ENCODE assay signal across 25 mouse cellular contexts in genomic region chr2:44257946-44258345, GRCm38 (mm10).
DNase-seq lines count a peak whose midpoint lies in the region; ATAC-seq and TF ChIP-seq lines count a peak whose summit lies in the region.
"Had no signal": no experiment of that assay in that cellular context is flagged by ENCODE, and none has a peak within 500 bp of the region (broad histone marks: within the 10 kb centered on the region; RNA-seq: fewer than 3 reads in every experiment).

No protein-coding gene starts in this region.

- 15% methylated on average over 2 of the region's 2 CpGs for WGBS in cerebellum, adult 2 months

- ATAC-seq in cerebellum, adult (ENCODE audit: insufficient number of reproducible peaks, low FRiP score, low TSS enrichment), result peak; percentile 79
- ATAC-seq: CD4-positive, CD25-positive, alpha-beta regulatory T cell, adult 4 months; forebrain, embryonic 14.5 days; intestine, embryonic 15.5 days had no signal

- no peak for TF ChIP-seq POLR2A in cerebellum, adult 2 months (IDR thresholded peaks at IDR 0.05; ENCODE audit: borderline replicate concordance, insufficient read depth, low read length)

- no peak for DNase-seq in cerebellum, postnatal 4 days (ENCODE audit: low spot score in 2 of 2)
- DNase-seq in brain, adult 2 months (ENCODE audit: low read depth, low spot score), result peak; percentile 59
- peak; percentile 17 to 74 for DNase-seq in cerebellum, adult 2 months
- peak; percentile 73 to 74 for DNase-seq in cerebellum, postnatal 10 days
- no peak for DNase-seq in kidney, postnatal 10 days
- DNase-seq in adrenal gland, adult (ENCODE audit: inconsistent age in 2 of 2, low spot score in 1 of 2), result no peak
- DNase-seq in thymus, postnatal 14 days, result no peak
- DNase-seq: adrenal gland, postnatal 25 days; B cell, adult 2 months; embryo, embryonic 11 days; gastrocnemius, adult 2 months; gastrocnemius, postnatal 36 days; heart, adult 11 months; heart, postnatal 10 days; heart, postnatal 4 days; kidney, adult 18-20 months had no signal

- H3K27me3 ChIP-seq in cerebellum, adult 2 months (ENCODE audit: control insufficient read depth, insufficient read depth, low read length), result no peaks in the 10 kb centered on the region
- H3K27me3 ChIP-seq: embryonic facial prominence, embryonic 15.5 days; hindbrain, embryonic 12.5 days; intestine, embryonic 15.5 days had no signal

- no peak overlapping the region for H3K4me3 ChIP-seq in cerebellum, adult 2 months (replicated peaks; ENCODE audit: insufficient read depth, low read depth, low read length)
- H3K4me3 ChIP-seq: embryonic facial prominence, embryonic 15.5 days; erythroblast, embryonic 14.5 days; forebrain, embryonic 10.5 days; gastrocnemius, adult 2 months; heart, embryonic 10.5 days; hindbrain, embryonic 12.5 days; intestine, embryonic 15.5 days had no signal

- H3K27ac ChIP-seq in cerebellum, adult 2 months (ENCODE audit: insufficient read depth, low read length), result no peak overlapping the region
- H3K27ac ChIP-seq: embryonic facial prominence, embryonic 15.5 days; forebrain, embryonic 10.5 days; gastrocnemius, adult 2 months; heart, embryonic 10.5 days; hindbrain, embryonic 12.5 days; intestine, embryonic 15.5 days had no signal

- no peak for TF ChIP-seq CTCF in cerebellum, adult 2 months (IDR thresholded peaks at IDR 0.05; ENCODE audit: borderline replicate concordance, insufficient read depth, low read depth, low read length)

- H3K4me1 ChIP-seq in cerebellum, adult 2 months (ENCODE audit: control insufficient read depth, insufficient read depth, low read length), result no peaks in the 10 kb centered on the region
- H3K4me1 ChIP-seq: embryonic facial prominence, embryonic 15.5 days; heart, embryonic 10.5 days; hindbrain, embryonic 12.5 days; intestine, embryonic 15.5 days had no signal

Comparison
In these comparisons a context has a peak if more than half of its experiments do, and no peak if none do; other contexts are left out.
1. DNase-seq: peak in brain, adult 2 months (single experiment), cerebellum, adult 2 months (2 of 2) and cerebellum, postnatal 10 days (2 of 2); none in cerebellum, postnatal 4 days (0 of 2), kidney, postnatal 10 days (single experiment), adrenal gland, adult (0 of 2) and thymus, postnatal 14 days (single experiment).